Mouse (Mus musculus): ENCODE results near the gene Tnfaip8l2. TPM values are rescaled to one million over a fixed set of nuclear protein-coding genes. Genes with fewer than 3 reads are reported as not detected.

Gene Tnfaip8l2
- total and polyA plus RNA-seq, 3 experiments: 0.16 TPM; not detected in 2

GRCm38 (mm10) chr3:95105121-95105520 is 37.0 kb downstream of the Tnfaip8l2 start:
- Histone ChIP-seq H3K36me3 (replicated peaks) (peaks cover 35% of the 10 kb centered on the region), H3K4me3 (ENCODE audit: low read depth, low read length) (peak overlapping the region; percentile 81), H3K9me3 (replicated peaks) (no peaks in the 10 kb centered on the region), H3K27me3 (ENCODE audit: insufficient read depth, low read length) (no peaks in the 10 kb centered on the region), H3K4me1 (ENCODE audit: insufficient read depth, low read depth, low read length) (peaks cover 46% of the 10 kb centered on the region)
- TF ChIP-seq CTCF (IDR thresholded peaks at IDR 0.05; ENCODE audit: low read depth, low read length): no peak
- TF ChIP-seq POLR2AphosphoS5 (IDR thresholded peaks at IDR 0.05; ENCODE audit: insufficient replicate concordance, low read depth, low read length): no peak
- no peak for TF ChIP-seq GATA2 (IDR thresholded peaks at IDR 0.05; ENCODE audit: borderline replicate concordance, low read depth, low read length)
- TF ChIP-seq TAL1 (conservative IDR thresholded peaks at IDR 0.05; ENCODE audit: low read depth, low read length): no peak
- TF ChIP-seq GATA1 (IDR thresholded peaks at IDR 0.05; ENCODE audit: borderline replicate concordance, low read length): no peak
- DNase-seq (ENCODE audit: low spot score): no peak
- no peak for ATAC-seq (ENCODE audit: extremely low read depth, insufficient number of reproducible peaks, low FRiP score, poor library complexity, severe bottlenecking)

- Histone ChIP-seq H3K4me3 (ENCODE audit: low read depth, low read length) (no peak overlapping the region), H3K4me1 (ENCODE audit: insufficient read depth, low read depth, low read length) (peaks cover 31% of the 10 kb centered on the region), H3K36me3 (replicated peaks) (peaks cover 74% of the 10 kb centered on the region), H3K9me3 (replicated peaks) (no peaks in the 10 kb centered on the region), H3K27me3 (ENCODE audit: insufficient read depth, low read length) (no peaks in the 10 kb centered on the region)
- no peak for ATAC-seq (ENCODE audit: extremely low read depth, insufficient number of reproducible peaks, low FRiP score, poor library complexity, severe bottlenecking)
- no peak for DNase-seq (ENCODE audit: low spot score)
- TF ChIP-seq GATA1 (IDR thresholded peaks at IDR 0.05; ENCODE audit: borderline replicate concordance, low read length) (no peak), GATA2 (IDR thresholded peaks at IDR 0.05; ENCODE audit: borderline replicate concordance, low read depth, low read length) (no peak), POLR2AphosphoS5 (IDR thresholded peaks at IDR 0.05; ENCODE audit: insufficient replicate concordance, low read depth, low read length) (no peak), TAL1 (conservative IDR thresholded peaks at IDR 0.05; ENCODE audit: low read depth, low read length) (no peak), CTCF (IDR thresholded peaks at IDR 0.05; ENCODE audit: low read depth, low read length) (no peak)
Observed at GRCm38 (mm10) chr3:95100854-95101253, 41.3 kb downstream of the Tnfaip8l2 start.

Other genes starting within 250 kb of the Tnfaip8l2 start
Only the 20 nearest of the 21 such genes appear.
- 110 and 119 TPM in 2 replicates for gene Selenbp1, start 209.3 kb downstream of the Tnfaip8l2 start, total RNA-seq (2014; fragmentation: Nextera tagmentation)
- 367 and 434 TPM in 2 replicates for gene Selenbp1, start 209.3 kb downstream of the Tnfaip8l2 start, total RNA-seq (2017)
- gene Selenbp1, start 209.3 kb downstream of the Tnfaip8l2 start, polyA plus RNA-seq (2012): 39.8 and 133 TPM in 2 replicates
- 27.8 and 36.2 TPM in 2 replicates for gene Rfx5, start 188.3 kb downstream of the Tnfaip8l2 start, total RNA-seq (2014; fragmentation: Nextera tagmentation)
- 21.8 and 24.3 TPM in 2 replicates for gene Rfx5, start 188.3 kb downstream of the Tnfaip8l2 start, total RNA-seq (2017)
- gene Rfx5, start 188.3 kb downstream of the Tnfaip8l2 start, polyA plus RNA-seq (2012): 9.6 and 11.7 TPM in 2 replicates
- 39.8 and 70.6 TPM in 2 replicates for gene Pi4kb, start 167.6 kb downstream of the Tnfaip8l2 start, total RNA-seq (2014; fragmentation: Nextera tagmentation)
- 36.8 and 37.4 TPM in 2 replicates for gene Pi4kb, start 167.6 kb downstream of the Tnfaip8l2 start, total RNA-seq (2017)
- gene Pi4kb, start 167.6 kb downstream of the Tnfaip8l2 start, polyA plus RNA-seq (2012): 11.7 and 11.8 TPM in 2 replicates
- gene Zfp687, start 126.9 kb downstream of the Tnfaip8l2 start, total RNA-seq (2014; fragmentation: Nextera tagmentation): 44.7 and 52.9 TPM in 2 replicates
- 22.4 and 27.5 TPM in 2 replicates for gene Zfp687, start 126.9 kb downstream of the Tnfaip8l2 start, total RNA-seq (2017)
- 64.0 and 72.5 TPM in 2 replicates for gene Zfp687, start 126.9 kb downstream of the Tnfaip8l2 start, polyA plus RNA-seq (2012)
- gene Psmd4, start 99.7 kb downstream of the Tnfaip8l2 start, total RNA-seq (2014; fragmentation: Nextera tagmentation): 92.0 and 92.7 TPM in 2 replicates
- 374 and 411 TPM in 2 replicates for gene Psmd4, start 99.7 kb downstream of the Tnfaip8l2 start, total RNA-seq (2017)
- gene Psmd4, start 99.7 kb downstream of the Tnfaip8l2 start, polyA plus RNA-seq (2012): 108 and 177 TPM in 2 replicates
- gene Pip5k1a, start 35.4 kb downstream of the Tnfaip8l2 start, total RNA-seq (2014; fragmentation: Nextera tagmentation): 67.5 and 67.6 TPM in 2 replicates
- gene Pip5k1a, start 35.4 kb downstream of the Tnfaip8l2 start, total RNA-seq (2017): 39.3 and 40.1 TPM in 2 replicates
- gene Pip5k1a, start 35.4 kb downstream of the Tnfaip8l2 start, polyA plus RNA-seq (2012): 21.9 and 30.0 TPM in 2 replicates
- gene Vps72, start 31.3 kb downstream of the Tnfaip8l2 start, total RNA-seq (2014; fragmentation: Nextera tagmentation): 108 and 120 TPM in 2 replicates
- gene Vps72, start 31.3 kb downstream of the Tnfaip8l2 start, total RNA-seq (2017): 96.2 and 146 TPM in 2 replicates
- 274 and 307 TPM in 2 replicates for gene Vps72, start 31.3 kb downstream of the Tnfaip8l2 start, polyA plus RNA-seq (2012)
- 9.9 and 11.7 TPM in 2 replicates for gene Tmod4, start 17.9 kb downstream of the Tnfaip8l2 start, total RNA-seq (2014; fragmentation: Nextera tagmentation)
- 3.3 and 4.5 TPM in 2 replicates for gene Tmod4, start 17.9 kb downstream of the Tnfaip8l2 start, total RNA-seq (2017)
- 0.17 and 0.22 TPM in 2 replicates for gene Tmod4, start 17.9 kb downstream of the Tnfaip8l2 start, polyA plus RNA-seq (2012)
- gene Scnm1, start 8.3 kb downstream of the Tnfaip8l2 start, total RNA-seq (2014; fragmentation: Nextera tagmentation): 85.9 and 107 TPM in 2 replicates
- 76.8 and 81.5 TPM in 2 replicates for gene Scnm1, start 8.3 kb downstream of the Tnfaip8l2 start, total RNA-seq (2017)
- gene Scnm1, start 8.3 kb downstream of the Tnfaip8l2 start, polyA plus RNA-seq (2012): 7.1 and 8.2 TPM in 2 replicates
- 5.9 and 7.0 TPM in 2 replicates for gene Lysmd1, start 8.3 kb downstream of the Tnfaip8l2 start, total RNA-seq (2014; fragmentation: Nextera tagmentation)
- gene Lysmd1, start 8.3 kb downstream of the Tnfaip8l2 start, total RNA-seq (2017): 10.7 and 11.1 TPM in 2 replicates
- 5.6 and 7.4 TPM in 2 replicates for gene Lysmd1, start 8.3 kb downstream of the Tnfaip8l2 start, polyA plus RNA-seq (2012)
- 1.9 and 3.4 TPM in 2 replicates for gene Sema6c, start 18.1 kb upstream of the Tnfaip8l2 start, total RNA-seq (2014; fragmentation: Nextera tagmentation)
- gene Sema6c, start 18.1 kb upstream of the Tnfaip8l2 start, total RNA-seq (2017): 0.52 and 0.71 TPM in 2 replicates
- 1.6 and 1.8 TPM in 2 replicates for gene Sema6c, start 18.1 kb upstream of the Tnfaip8l2 start, polyA plus RNA-seq (2012)
- 62.8 and 72.3 TPM in 2 replicates for gene Gabpb2, start 75.6 kb upstream of the Tnfaip8l2 start, total RNA-seq (2014; fragmentation: Nextera tagmentation)
- 91.7 and 110 TPM in 2 replicates for gene Gabpb2, start 75.6 kb upstream of the Tnfaip8l2 start, total RNA-seq (2017)
- 3.9 and 6.2 TPM in 2 replicates for gene Gabpb2, start 75.6 kb upstream of the Tnfaip8l2 start, polyA plus RNA-seq (2012)
- 105 and 109 TPM in 2 replicates for gene Cdc42se1, start 86.4 kb upstream of the Tnfaip8l2 start, total RNA-seq (2014; fragmentation: Nextera tagmentation)
- 88.3 and 91.8 TPM in 2 replicates for gene Cdc42se1, start 86.4 kb upstream of the Tnfaip8l2 start, total RNA-seq (2017)
- gene Cdc42se1, start 86.4 kb upstream of the Tnfaip8l2 start, polyA plus RNA-seq (2012): 128 and 150 TPM in 2 replicates
- 7.7 and 8.1 TPM in 2 replicates for gene Mllt11, start 89.8 kb upstream of the Tnfaip8l2 start, total RNA-seq (2014; fragmentation: Nextera tagmentation)
- 8.3 and 10.4 TPM in 2 replicates for gene Mllt11, start 89.8 kb upstream of the Tnfaip8l2 start, total RNA-seq (2017)
- 3.3 and 4.1 TPM in 2 replicates for gene Mllt11, start 89.8 kb upstream of the Tnfaip8l2 start, polyA plus RNA-seq (2012)
- gene Gm128, start 99.2 kb upstream of the Tnfaip8l2 start, total RNA-seq (2014; fragmentation: Nextera tagmentation): 0.78 TPM in 1 of 2 replicates, not detected in the other
- gene Gm128, start 99.2 kb upstream of the Tnfaip8l2 start, total RNA-seq (2017): 0.12 TPM in 1 of 2 replicates, not detected in the other
- not detected in 2 replicates for gene Gm128, start 99.2 kb upstream of the Tnfaip8l2 start, polyA plus RNA-seq (2012)
- not detected in 2 replicates for gene Bnipl, start 108.8 kb upstream of the Tnfaip8l2 start, total RNA-seq (2014; fragmentation: Nextera tagmentation)
- gene Bnipl, start 108.8 kb upstream of the Tnfaip8l2 start, total RNA-seq (2017): 0.35 TPM in 1 of 2 replicates, not detected in the other
- 0.03 and 0.12 TPM in 2 replicates for gene Bnipl, start 108.8 kb upstream of the Tnfaip8l2 start, polyA plus RNA-seq (2012)
- gene Mindy1, start 139.0 kb upstream of the Tnfaip8l2 start, total RNA-seq (2014; fragmentation: Nextera tagmentation): 49.1 and 49.7 TPM in 2 replicates
- gene Mindy1, start 139.0 kb upstream of the Tnfaip8l2 start, total RNA-seq (2017): 31.4 and 36.0 TPM in 2 replicates
- gene Mindy1, start 139.0 kb upstream of the Tnfaip8l2 start, polyA plus RNA-seq (2012): 77.5 and 97.0 TPM in 2 replicates
- 32.3 and 33.5 TPM in 2 replicates for gene Prune1, start 139.7 kb upstream of the Tnfaip8l2 start, total RNA-seq (2014; fragmentation: Nextera tagmentation)
- 14.7 and 15.1 TPM in 2 replicates for gene Prune1, start 139.7 kb upstream of the Tnfaip8l2 start, total RNA-seq (2017)
- 3.8 and 4.8 TPM in 2 replicates for gene Prune1, start 139.7 kb upstream of the Tnfaip8l2 start, polyA plus RNA-seq (2012)
- gene Anxa9, start 164.8 kb upstream of the Tnfaip8l2 start, total RNA-seq (2014; fragmentation: Nextera tagmentation): 15.2 and 29.8 TPM in 2 replicates
- 9.4 and 10.3 TPM in 2 replicates for gene Anxa9, start 164.8 kb upstream of the Tnfaip8l2 start, total RNA-seq (2017)
- 1.1 and 1.4 TPM in 2 replicates for gene Anxa9, start 164.8 kb upstream of the Tnfaip8l2 start, polyA plus RNA-seq (2012)
- gene Cers2, start 172.4 kb upstream of the Tnfaip8l2 start, total RNA-seq (2014; fragmentation: Nextera tagmentation): 284 and 285 TPM in 2 replicates
- 197 and 249 TPM in 2 replicates for gene Cers2, start 172.4 kb upstream of the Tnfaip8l2 start, total RNA-seq (2017)
- 459 and 654 TPM in 2 replicates for gene Cers2, start 172.4 kb upstream of the Tnfaip8l2 start, polyA plus RNA-seq (2012)